Mouse (Mus musculus) myocyte (in vitro differentiated cells): ENCODE results near the gene Abca3. TPM values are rescaled to one million over a fixed set of nuclear protein-coding genes. Genes with fewer than 3 reads are reported as not detected.

ENCODE experiments used
- H3K27me3 ChIP-seq: one replicate; pipeline ENCODE4 v1.6.1; 2011; ENCODE audit not compliant: control insufficient read depth, insufficient read depth, insufficient read length
- H3K36me3 ChIP-seq: one replicate; pipeline ENCODE4 v1.6.1; 2011; ENCODE audit not compliant: control insufficient read depth, insufficient read depth
- H3K4me2 ChIP-seq: one replicate; pipeline ENCODE4 v1.6.1; 2011; ENCODE audit warnings: low read depth, control low read depth
- H3K4me3 ChIP-seq: one replicate; pipeline ENCODE4 v1.5.1; 2011; ENCODE audit warnings: mild to moderate bottlenecking, control low read depth, moderate library complexity
- H3K79me2 ChIP-seq: one replicate; pipeline ENCODE4 v1.6.1; 2011; ENCODE audit not compliant: control insufficient read depth, insufficient read depth
- H3ac ChIP-seq: one replicate; pipeline ENCODE4 v1.6.1; 2011; ENCODE audit not compliant: control insufficient read depth, insufficient read length
- CEBPB ChIP-seq: IDR thresholded peaks from 2 replicates; pipeline ENCODE4 v1.6.1; 2011; ENCODE audit warnings: mild to moderate bottlenecking, moderate library complexity; ENCODE audit not compliant: poor library complexity, insufficient read depth, severe bottlenecking
- E2F4 ChIP-seq: IDR thresholded peaks from one replicate; pipeline ENCODE4 v1.6.1; 2011; ENCODE audit warnings: mild to moderate bottlenecking, control low read depth, moderate library complexity; ENCODE audit not compliant: insufficient read depth
- MAX ChIP-seq: IDR thresholded peaks from one replicate; pipeline ENCODE4 v1.6.1; 2011; ENCODE audit warnings: low read depth, mild to moderate bottlenecking, control low read depth
- MYOD1 ChIP-seq, 3 experiments: IDR thresholded peaks; one replicate each; pipeline ENCODE4 v1.6.1; 2011; ENCODE audit warnings: control low read depth in 2 of 3, low read depth in 2 of 3, mild to moderate bottlenecking in 2 of 3, moderate library complexity in 1 of 3; ENCODE audit not compliant: insufficient read length in 2 of 3, control insufficient read depth in 1 of 3
- MYOG ChIP-seq, 3 experiments: IDR thresholded peaks; one replicate each; pipeline ENCODE4 v1.6.1; 2011; ENCODE audit warnings: control low read depth in 2 of 3, low read depth in 2 of 3, mild to moderate bottlenecking in 2 of 3; ENCODE audit not compliant: insufficient read length in 2 of 3, control insufficient read depth in 1 of 3, insufficient read depth in 1 of 3
- POLR2A ChIP-seq: IDR thresholded peaks from one replicate; pipeline ENCODE4 v1.6.1; 2011; ENCODE audit warnings: low read depth, mild to moderate bottlenecking, control low read depth, moderate library complexity; ENCODE audit not compliant: insufficient read length
- POLR2AphosphoS2 ChIP-seq: IDR thresholded peaks from one replicate; pipeline ENCODE4 v1.6.1; 2011; ENCODE audit warnings: low read depth, control low read depth; ENCODE audit not compliant: insufficient read length
- REST ChIP-seq: IDR thresholded peaks from one replicate; pipeline ENCODE4 v1.6.1; 2011; ENCODE audit warnings: mild to moderate bottlenecking, control low read depth, moderate library complexity; ENCODE audit not compliant: insufficient read depth, insufficient read length
- SRF ChIP-seq: IDR thresholded peaks from one replicate; pipeline ENCODE4 v1.6.1; 2011; ENCODE audit warnings: low read depth; ENCODE audit not compliant: control insufficient read depth, insufficient read length
- TCF12 ChIP-seq: IDR thresholded peaks from one replicate; pipeline ENCODE4 v1.6.1; 2011; ENCODE audit warnings: mild to moderate bottlenecking, control low read depth; ENCODE audit not compliant: poor library complexity, insufficient read depth, severe bottlenecking
- TCF3 ChIP-seq: IDR thresholded peaks from one replicate; pipeline ENCODE4 v1.6.1; 2011; ENCODE audit warnings: low read depth, control low read depth; ENCODE audit not compliant: insufficient read length
- USF1 ChIP-seq: IDR thresholded peaks from one replicate; pipeline ENCODE4 v1.6.1; 2011; ENCODE audit warnings: low read depth, mild to moderate bottlenecking, control low read depth, moderate library complexity
- polyA plus RNA-seq: library from polyadenylated mRNA; unstranded; fragments of >200 nt; fragmentation: generic; extraction: Trizol; gene quantifications from one replicate; pipeline ENCODE4 v1.2.1, GENCODE M21; 2012; ENCODE audit warnings: missing spikeins

Gene Abca3
- polyA plus RNA-seq, 1 experiment: 1.4 TPM

DNA sequence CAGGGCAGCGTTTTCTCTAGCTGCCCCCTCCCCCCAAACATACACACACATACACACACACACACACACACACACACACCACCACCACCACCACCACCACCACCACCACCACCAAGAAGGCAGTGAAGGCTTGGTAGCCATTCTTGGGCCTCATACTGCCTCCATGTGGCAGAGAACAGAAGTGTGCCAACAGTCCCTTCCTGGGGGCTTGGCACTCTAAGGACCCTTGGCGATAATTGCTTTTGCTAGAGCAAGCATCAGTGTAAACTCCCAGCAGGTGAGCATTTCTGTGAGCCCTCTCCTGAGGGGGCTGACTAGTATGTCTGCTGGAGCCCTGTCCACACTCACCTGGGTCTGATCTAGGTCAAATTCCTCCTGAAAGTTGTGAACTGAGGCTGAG, 89.4 kb downstream of the Abca3 start:
- no peaks in the 10 kb centered on the region for H3K79me2 ChIP-seq
- no peak overlapping the region for H3ac ChIP-seq
- TF ChIP-seq POLR2A (no peak), MAX (no peak), TCF3 (no peak), TCF12 (no peak)
- H3K4me2 ChIP-seq: no peak overlapping the region
- H3K4me3 ChIP-seq: no peak overlapping the region
- no peaks in the 10 kb centered on the region for H3K36me3 ChIP-seq
- no peaks in the 10 kb centered on the region for H3K27me3 ChIP-seq

DNA sequence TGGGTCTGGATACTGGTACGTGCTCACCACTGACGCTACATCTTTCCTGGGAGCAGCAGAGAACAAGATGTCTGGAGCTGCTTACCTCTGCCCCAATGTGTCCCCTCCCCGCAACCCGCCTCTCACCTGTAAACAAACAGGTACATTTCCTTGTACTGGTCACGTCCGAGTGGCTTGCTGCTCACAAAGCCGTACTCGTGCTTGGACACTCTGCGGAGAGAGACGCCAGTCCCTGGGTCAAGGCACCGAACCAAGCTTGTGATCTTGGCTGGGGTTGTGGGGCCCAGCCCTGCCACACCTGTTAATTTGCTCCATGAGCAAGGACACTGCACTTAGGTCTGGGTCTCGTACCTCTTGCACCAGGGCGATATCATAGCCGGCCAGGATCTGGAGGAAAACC, 90.4 kb downstream of the Abca3 start:
- H3K79me2 ChIP-seq: no peaks in the 10 kb centered on the region
- TF ChIP-seq MAX (no peak), MYOG (IDR thresholded peaks at IDR 0.05; ENCODE audit: control insufficient read depth in 1 of 3, insufficient read depth in 1 of 3, insufficient read length in 2 of 3, low read depth in 2 of 3) (no peak), REST (no peak), TCF3 (no peak), TCF12 (no peak), SRF (no peak), POLR2A (no peak), POLR2AphosphoS2 (no peak), E2F4 (no peak), MYOD1 (IDR thresholded peaks at IDR 0.05; ENCODE audit: control insufficient read depth in 1 of 3, insufficient read length in 2 of 3, low read depth in 2 of 3) (no peak), CEBPB (no peak), USF1 (no peak)
- no peak overlapping the region for H3K4me3 ChIP-seq
- no peaks in the 10 kb centered on the region for H3K36me3 ChIP-seq
- no peak overlapping the region for H3ac ChIP-seq
- H3K27me3 ChIP-seq: no peaks in the 10 kb centered on the region
- no peak overlapping the region for H3K4me2 ChIP-seq

DNA sequence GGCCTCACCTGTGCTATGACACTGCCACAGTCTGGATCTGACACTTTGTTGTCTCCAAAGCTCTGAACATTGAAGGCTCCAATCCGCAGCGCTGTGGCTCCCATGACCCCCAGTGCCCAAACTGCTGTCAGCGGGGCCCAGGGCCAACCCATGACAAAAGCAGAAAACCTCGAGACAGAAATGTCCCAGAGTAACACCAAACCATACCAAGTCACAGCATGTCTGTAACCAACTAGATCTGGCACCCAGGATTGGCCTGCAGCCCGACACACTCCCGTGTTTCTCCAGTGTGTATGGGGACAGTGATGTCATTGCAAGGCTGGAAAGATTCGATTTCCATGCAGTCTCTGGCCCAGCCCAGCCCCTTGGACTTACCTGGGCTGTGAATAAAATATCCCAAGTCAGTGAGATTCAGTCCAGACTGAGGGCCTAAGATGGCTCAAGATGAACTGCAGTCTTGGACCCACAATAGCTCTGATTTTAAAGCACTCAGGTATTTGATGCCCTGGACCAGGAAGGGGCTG, 90.9 kb downstream of the Abca3 start, which contains the start of gene Dnase1l2:
Dnase1l2 (minus strand) TSS at position 474 of the 524 bp plus-strand sequence.
- Histone ChIP-seq H3ac (no peak within 1 kb of the TSS), H3K36me3 (no peaks in the 10 kb centered on the region), H3K27me3 (no peaks in the 10 kb centered on the region), H3K4me3 (no peak within 1 kb of the TSS), H3K79me2 (no peaks in the 10 kb centered on the region), H3K4me2 (no peak within 1 kb of the TSS)
- TF ChIP-seq TCF3 (no peak), CEBPB (no peak), REST (no peak), USF1 (no peak), POLR2A (no peak), SRF (no peak), MYOD1 (IDR thresholded peaks at IDR 0.05; ENCODE audit: control insufficient read depth in 1 of 3, insufficient read length in 2 of 3, low read depth in 2 of 3) (no peak), TCF12 (no peak), E2F4 (no peak), MAX (no peak), POLR2AphosphoS2 (no peak), MYOG (IDR thresholded peaks at IDR 0.05; ENCODE audit: control insufficient read depth in 1 of 3, insufficient read depth in 1 of 3, insufficient read length in 2 of 3, low read depth in 2 of 3) (no peak)

- no peak overlapping the region for H3K4me3 ChIP-seq
- H3K36me3 ChIP-seq: no peaks in the 10 kb centered on the region
- TF ChIP-seq MAX (no peak), POLR2AphosphoS2 (no peak), MYOG (IDR thresholded peaks at IDR 0.05; ENCODE audit: control insufficient read depth in 1 of 3, insufficient read depth in 1 of 3, insufficient read length in 2 of 3, low read depth in 2 of 3) (no peak), SRF (no peak), CEBPB (no peak), TCF12 (no peak), POLR2A (no peak), E2F4 (no peak), MYOD1 (IDR thresholded peaks at IDR 0.05; ENCODE audit: control insufficient read depth in 1 of 3, insufficient read length in 2 of 3, low read depth in 2 of 3) (no peak), REST (no peak), TCF3 (no peak), USF1 (no peak)
- H3ac ChIP-seq: no peak overlapping the region
- H3K4me2 ChIP-seq: no peak overlapping the region
- no peaks in the 10 kb centered on the region for H3K27me3 ChIP-seq
- no peaks in the 10 kb centered on the region for H3K79me2 ChIP-seq
Observed at GRCm38 (mm10) chr17:24443409-24443808, 91.7 kb downstream of the Abca3 start.

DNA sequence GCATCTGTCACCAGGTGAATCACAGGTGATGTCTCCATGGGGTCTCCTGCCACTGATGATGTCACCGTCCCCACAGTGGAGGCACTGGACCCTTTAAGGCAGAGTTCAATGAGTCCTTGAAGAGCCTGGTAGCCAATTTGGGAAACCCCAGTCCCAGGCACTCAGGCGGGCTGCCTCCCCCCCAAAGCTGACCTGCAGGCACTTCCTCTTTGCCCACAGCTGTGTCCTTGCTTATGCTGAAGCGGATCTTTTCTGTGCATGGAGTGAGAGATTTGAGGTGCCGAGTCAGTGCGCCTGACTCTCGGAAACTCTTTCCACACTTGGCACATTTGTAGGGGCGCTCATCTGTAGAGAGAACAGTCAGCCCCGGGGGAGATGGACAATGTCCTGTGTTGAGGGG, 94.8 kb downstream of the Abca3 start:
- Histone ChIP-seq H3K27me3 (no peaks in the 10 kb centered on the region), H3K79me2 (peaks cover 1% of the 10 kb centered on the region), H3K4me3 (no peak overlapping the region), H3K36me3 (peaks cover 12% of the 10 kb centered on the region), H3K4me2 (no peak overlapping the region), H3ac (no peak overlapping the region)
- no peak for TF ChIP-seq TCF3
- TF ChIP-seq REST: no peak
- TF ChIP-seq MAX: no peak
- no peak for TF ChIP-seq POLR2A
- no peak for TF ChIP-seq USF1
- TF ChIP-seq MYOD1 (IDR thresholded peaks at IDR 0.05; ENCODE audit: control insufficient read depth in 1 of 3, insufficient read length in 2 of 3, low read depth in 2 of 3): no peak
- no peak for TF ChIP-seq TCF12
